Mouse (Mus musculus) left cerebral cortex, postnatal 25 days (tissue): ENCODE measurements around the gene Fth1. TPM values are rescaled to one million over a fixed set of nuclear protein-coding genes. Genes with fewer than 3 reads are reported as not detected.

Experiments used
- DNase-seq, 2 experiments: peaks; one replicate each; pipeline ENCODE4 v3.0.0; 2022; ENCODE audit warnings: low spot score in 2 of 2, mixed read lengths in 1 of 2
- intact Hi-C: fragments of 180-260 bp; cut with DNase I; formaldehyde crosslinking; loops from one replicate; pipeline ENCODE4 v1.15.1; 2025
- total RNA-seq, 2 experiments: library from RNA; stranded (reverse); gene quantifications; 2 replicates each; pipeline ENCODE4 v1.2.3; 2021

Fth1 gene
- total RNA-seq, 2 experiments from 2014 or later: 2,053 to 2,068 TPM

GRCm38 (mm10) chr19:9989171-9989883, 8.9 kb downstream of the Fth1 start:
- DNase-seq: no peak
- intact Hi-C loops: no loop called here

- intact Hi-C loops: loop anchor here (10.0 kb wide), 1 partner anchor 765 kb away; no protein-coding TSS in a partner anchor
- DNase-seq: no peak
Measured at GRCm38 (mm10) chr19:9989884-9990256, 9.5 kb downstream of the Fth1 start.

GRCm38 (mm10) chr19:9991304-9991703, 10.9 kb downstream of the Fth1 start:
- peak; percentile 72 to 81 for DNase-seq
- intact Hi-C loops: loop anchor here (1.0 to 10.0 kb wide), 2 partner anchors 75 to 767 kb away; no protein-coding TSS in a partner anchor

- no peak for DNase-seq
- intact Hi-C loops: loop anchor here (10.0 kb wide), 1 partner anchor 767 kb away; no protein-coding TSS in a partner anchor
Measured at GRCm38 (mm10) chr19:9992011-9992958, 11.9 kb downstream of the Fth1 start.

GRCm38 (mm10) chr19:9993036-9993656, 12.7 kb downstream of the Fth1 start:
- peak; percentile 77 to 80 for DNase-seq
- intact Hi-C loops: loop anchor here (10.0 kb wide), 1 partner anchor 768 kb away; no protein-coding TSS in a partner anchor

GRCm38 (mm10) chr19:9997204-9998062, 17.0 kb downstream of the Fth1 start:
- DNase-seq: no peak
- intact Hi-C loops: loop anchor here (10.0 kb wide), 1 partner anchor 773 kb away; no protein-coding TSS in a partner anchor

GRCm38 (mm10) chr19:9998063-9998416, 17.6 kb downstream of the Fth1 start:
- intact Hi-C loops: loop anchor here (10.0 kb wide), 1 partner anchor 773 kb away; no protein-coding TSS in a partner anchor
- DNase-seq: no peak

GRCm38 (mm10) chr19:9998736-9999486, 18.5 kb downstream of the Fth1 start:
- DNase-seq: peak in 1 of 2 experiments; percentile 47
- intact Hi-C loops: loop anchor here (10.0 kb wide), 1 partner anchor 774 kb away; no protein-coding TSS in a partner anchor

GRCm38 (mm10) chr19:10000330-10000729, 19.9 kb downstream of the Fth1 start:
- no peak for DNase-seq
- intact Hi-C loops: loop anchor here (1.0 to 2.0 kb wide), 3 partner anchors 22 to 198 kb away; no protein-coding TSS in a partner anchor

- no peak for DNase-seq
- intact Hi-C loops: loop anchor here (2.0 kb wide), 2 partner anchors 21 to 197 kb away; no protein-coding TSS in a partner anchor
Measured at GRCm38 (mm10) chr19:10001206-10001969, 21.0 kb downstream of the Fth1 start, which contains the start of the genes Best1 and Rab3il1. Best1 (minus strand) TSS chr19:10001633. Rab3il1 (plus strand) TSS chr19:10001669.

GRCm38 (mm10) chr19:10003696-10004095, 23.3 kb downstream of the Fth1 start:
- peak in 1 of 2 experiments; percentile 48 for DNase-seq
- intact Hi-C loops: no loop called here

GRCm38 (mm10) chr19:10011408-10011807, 31.0 kb downstream of the Fth1 start:
- intact Hi-C loops: no loop called here
- no peak for DNase-seq

- DNase-seq: no peak
- intact Hi-C loops: no loop called here
Measured at GRCm38 (mm10) chr19:10012827-10013278, 32.5 kb downstream of the Fth1 start.

- intact Hi-C loops: no loop called here
- no peak for DNase-seq
Measured at GRCm38 (mm10) chr19:10013348-10013747, 33.0 kb downstream of the Fth1 start.

GRCm38 (mm10) chr19:10013913-10014312, 33.5 kb downstream of the Fth1 start:
- DNase-seq: no peak
- intact Hi-C loops: no loop called here

- no peak for DNase-seq
- intact Hi-C loops: no loop called here
Measured at GRCm38 (mm10) chr19:10014824-10015223, 34.4 kb downstream of the Fth1 start.

- no peak for DNase-seq
- intact Hi-C loops: no loop called here
Measured at GRCm38 (mm10) chr19:10015442-10015841, 35.0 kb downstream of the Fth1 start.
